Comparison of ENCODE assay signal across 11 mouse cellular contexts in the genomic region with DNA sequence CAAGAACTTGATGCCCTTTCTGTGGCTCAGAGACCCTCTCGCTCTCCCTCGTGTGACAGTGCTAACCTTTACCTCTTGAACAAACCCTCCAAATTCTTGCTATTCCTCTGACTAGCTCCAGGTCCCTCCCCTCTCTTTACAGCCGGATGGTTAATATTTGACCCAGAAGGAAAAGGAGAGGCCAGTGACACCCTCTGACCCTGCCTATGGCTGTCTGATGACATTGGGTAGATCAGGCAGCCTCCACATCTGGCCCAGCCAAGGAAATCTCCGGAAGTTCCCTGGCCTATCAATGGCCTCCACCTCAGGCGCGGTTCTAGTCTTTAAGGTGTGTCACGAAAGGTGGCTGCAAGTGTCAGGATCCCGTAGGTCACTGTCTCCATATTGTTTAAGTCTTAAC. TPM values are rescaled to one million over a fixed set of nuclear protein-coding genes. Genes with fewer than 3 reads are reported as not detected.
A peak's percentile ranks its signal among the peaks of the same experiment; 100 is the strongest.
DNase-seq lines count a peak whose midpoint lies in the region; ATAC-seq and TF ChIP-seq lines count a peak whose summit lies in the region.
"Had no signal": no experiment of that assay in that cellular context is flagged by ENCODE, and none has a peak within 500 bp of the region (broad histone marks: within the 10 kb centered on the region; RNA-seq: fewer than 3 reads in every experiment).

No protein-coding gene starts in this region.

- 83% methylated on average over 8 of the region's 8 CpGs for WGBS in forebrain, embryonic 12.5 days
- WGBS in forebrain, embryonic 14.5 days: 85% methylated on average over 8 of the region's 8 CpGs
- 78% methylated on average over 8 of the region's 8 CpGs for WGBS in embryonic facial prominence, embryonic 10.5 days
- 59% methylated on average over 8 of the region's 8 CpGs for WGBS in liver, postnatal 0 days (ENCODE audit: insufficient replicate concordance)

- H3K36me3 ChIP-seq in forebrain, embryonic 12.5 days (replicated peaks): peaks cover 10% of the 10 kb centered on the region; the same call in 1 of the 2 replicates
- H3K36me3 ChIP-seq in forebrain, embryonic 14.5 days (ENCODE audit: control insufficient read depth, insufficient read depth, low read length): peaks cover 18% of the 10 kb centered on the region
- peaks cover 13% of the 10 kb centered on the region; the same call in 1 of the 2 replicates for H3K36me3 ChIP-seq in embryonic facial prominence, embryonic 10.5 days (replicated peaks)
- no peaks in the 10 kb centered on the region for H3K36me3 ChIP-seq in liver, postnatal 0 days (replicated peaks; ENCODE audit: insufficient read depth, low read length)
- H3K36me3 ChIP-seq: embryonic facial prominence, embryonic 15.5 days had no signal

- H3K9ac ChIP-seq in forebrain, embryonic 12.5 days: 0 out of 2 replicates have a peak overlapping the region, but pooled peaks have one; percentile 83
- H3K9ac ChIP-seq in forebrain, embryonic 14.5 days (ENCODE audit: low read length): no peak overlapping the region
- peak overlapping the region; percentile 33; the same call in 1 of the 2 replicates for H3K9ac ChIP-seq in liver, postnatal 0 days (replicated peaks)
- H3K9ac ChIP-seq: embryonic facial prominence, embryonic 15.5 days had no signal

- no peaks in the 10 kb centered on the region for H3K9me3 ChIP-seq in forebrain, embryonic 12.5 days
- no peaks in the 10 kb centered on the region for H3K9me3 ChIP-seq in forebrain, embryonic 14.5 days (replicated peaks; ENCODE audit: control insufficient read depth, low read length)
- H3K9me3 ChIP-seq in embryonic facial prominence, embryonic 10.5 days: no peaks in the 10 kb centered on the region
- H3K9me3 ChIP-seq in liver, postnatal 0 days (ENCODE audit: low read length): no peaks in the 10 kb centered on the region
- H3K9me3 ChIP-seq: embryonic facial prominence, embryonic 15.5 days had no signal

- no peak overlapping the region for H3K27ac ChIP-seq in forebrain, embryonic 12.5 days
- no peak overlapping the region for H3K27ac ChIP-seq in forebrain, embryonic 14.5 days (ENCODE audit: low read depth, low read length)
- no peak overlapping the region for H3K27ac ChIP-seq in embryonic facial prominence, embryonic 10.5 days (replicated peaks)
- H3K27ac ChIP-seq in liver, postnatal 0 days (ENCODE audit: low read depth): peak overlapping the region; percentile 94
- H3K27ac ChIP-seq: embryonic facial prominence, embryonic 15.5 days had no signal

- no peak overlapping the region for H3K4me3 ChIP-seq in forebrain, embryonic 12.5 days (replicated peaks)
- no peak overlapping the region for H3K4me3 ChIP-seq in forebrain, embryonic 14.5 days (ENCODE audit: low read depth, low read length)
- H3K4me3 ChIP-seq in embryonic facial prominence, embryonic 10.5 days: peak overlapping the region; percentile 87; the same call in 1 of the 2 replicates
- peak overlapping the region; percentile 64 for H3K4me3 ChIP-seq in liver, postnatal 0 days (ENCODE audit: low read depth, low read length)
- H3K4me3 ChIP-seq: layer of hippocampus, adult 2 months had no signal

- peaks cover 29% of the 10 kb centered on the region for H3K4me1 ChIP-seq in forebrain, embryonic 12.5 days
- H3K4me1 ChIP-seq in forebrain, embryonic 14.5 days (ENCODE audit: control insufficient read depth, insufficient read depth, low read length): peaks cover 7% of the 10 kb centered on the region
- H3K4me1 ChIP-seq in embryonic facial prominence, embryonic 10.5 days: peaks cover 55% of the 10 kb centered on the region
- peaks cover 15% of the 10 kb centered on the region for H3K4me1 ChIP-seq in liver, postnatal 0 days (ENCODE audit: insufficient read depth)

- ATAC-seq in forebrain, embryonic 12.5 days (ENCODE audit: low FRiP score): no peak
- no peak for ATAC-seq in forebrain, embryonic 14.5 days
- ATAC-seq in liver, postnatal 0 days: peak; percentile 70

- TF ChIP-seq EP300 in liver, postnatal 0 days (IDR thresholded peaks at IDR 0.05; ENCODE audit: low read depth): no peak

- H3K27me3 ChIP-seq in forebrain, embryonic 12.5 days: peaks cover 9% of the 10 kb centered on the region; the same call in 1 of the 2 replicates
- no peaks in the 10 kb centered on the region for H3K27me3 ChIP-seq in forebrain, embryonic 14.5 days (replicated peaks; ENCODE audit: control insufficient read depth, insufficient read depth, low read length)
- 0 out of 2 replicates have a peak, but pooled peaks cover 18% of the 10 kb centered on the region for H3K27me3 ChIP-seq in embryonic facial prominence, embryonic 10.5 days (replicated peaks; ENCODE audit: low read depth, poor library complexity, severe bottlenecking)
- H3K27me3 ChIP-seq in liver, postnatal 0 days (ENCODE audit: insufficient read depth, low read length): peaks cover 9% of the 10 kb centered on the region; the same call in 1 of the 2 replicates
- H3K27me3 ChIP-seq: embryonic facial prominence, embryonic 15.5 days had no signal

- DNase-seq in forebrain, embryonic 14.5 days (ENCODE audit: low spot score): no peak
- no peak for DNase-seq in embryonic facial prominence, embryonic 10.5 days (ENCODE audit: low spot score)
- peak; percentile 58 for DNase-seq in kidney, adult 9 months
- DNase-seq in liver, postnatal 0 days: peak; percentile 30
- no peak for DNase-seq in thymus, postnatal 10 days (ENCODE audit: low spot score in 2 of 2)
- DNase-seq in ovary, postnatal 14 days (ENCODE audit: low spot score): no peak
- DNase-seq in ovary, postnatal 36 days (ENCODE audit: low spot score): no peak
- DNase-seq: heart, adult 18-20 months had no signal

- TF ChIP-seq CTCF in liver, postnatal 0 days (IDR thresholded peaks at IDR 0.05; ENCODE audit: low read depth): no peak

- H3K4me2 ChIP-seq in forebrain, embryonic 12.5 days: no peak overlapping the region
- no peak overlapping the region for H3K4me2 ChIP-seq in forebrain, embryonic 14.5 days (ENCODE audit: low read length)
- H3K4me2 ChIP-seq in liver, postnatal 0 days (ENCODE audit: low read depth, low read length): peak overlapping the region; percentile 80

RNA-seq across cellular contexts. Expression of gene Sema4g, which starts 2.1 kb away (rescaled TPM):
- 7.0 and 7.5 TPM in 2 replicates for polyA plus RNA-seq in forebrain, embryonic 12.5 days (2016; fragmentation: Nextera tagmentation; extraction: Ambion mirVana)
- 11.0 and 11.3 TPM in 2 replicates for polyA plus RNA-seq in forebrain, embryonic 14.5 days (2014; fragmentation: Nextera tagmentation; extraction: Ambion mirVana)
- polyA plus RNA-seq in embryonic facial prominence, embryonic 10.5 days (2016; fragmentation: Nextera tagmentation; extraction: Ambion mirVana): 3.7 and 4.8 TPM in 2 replicates
- polyA plus RNA-seq in liver, postnatal 0 days (2015; fragmentation: Nextera tagmentation; extraction: Ambion mirVana): 9.3 and 11.3 TPM in 2 replicates

RNA-seq across cellular contexts. Expression of gene Twnk, which starts 14.4 kb away (rescaled TPM):
- 23.5 and 23.9 TPM in 2 replicates for polyA plus RNA-seq in forebrain, embryonic 12.5 days (2016; fragmentation: Nextera tagmentation; extraction: Ambion mirVana)
- 10.6 and 11.6 TPM in 2 replicates for polyA plus RNA-seq in forebrain, embryonic 14.5 days (2014; fragmentation: Nextera tagmentation; extraction: Ambion mirVana)
- 40.9 and 41.8 TPM in 2 replicates for polyA plus RNA-seq in embryonic facial prominence, embryonic 10.5 days (2016; fragmentation: Nextera tagmentation; extraction: Ambion mirVana)
- polyA plus RNA-seq in liver, postnatal 0 days (2015; fragmentation: Nextera tagmentation; extraction: Ambion mirVana): 9.9 and 10.6 TPM in 2 replicates

RNA-seq across cellular contexts. Expression of gene Mrpl43, which starts 15.2 kb away (rescaled TPM):
- polyA plus RNA-seq in forebrain, embryonic 12.5 days (2016; fragmentation: Nextera tagmentation; extraction: Ambion mirVana): 71.0 and 75.8 TPM in 2 replicates
- 67.1 and 68.4 TPM in 2 replicates for polyA plus RNA-seq in forebrain, embryonic 14.5 days (2014; fragmentation: Nextera tagmentation; extraction: Ambion mirVana)
- 70.6 and 74.8 TPM in 2 replicates for polyA plus RNA-seq in embryonic facial prominence, embryonic 10.5 days (2016; fragmentation: Nextera tagmentation; extraction: Ambion mirVana)
- 43.6 and 43.8 TPM in 2 replicates for polyA plus RNA-seq in liver, postnatal 0 days (2015; fragmentation: Nextera tagmentation; extraction: Ambion mirVana)

RNA-seq across cellular contexts. Expression of gene Lzts2, which starts 23.2 kb away (rescaled TPM):
- 48.7 and 51.4 TPM in 2 replicates for polyA plus RNA-seq in forebrain, embryonic 12.5 days (2016; fragmentation: Nextera tagmentation; extraction: Ambion mirVana)
- polyA plus RNA-seq in forebrain, embryonic 14.5 days (2014; fragmentation: Nextera tagmentation; extraction: Ambion mirVana): 15.3 and 17.2 TPM in 2 replicates
- polyA plus RNA-seq in embryonic facial prominence, embryonic 10.5 days (2016; fragmentation: Nextera tagmentation; extraction: Ambion mirVana): 69.8 and 75.0 TPM in 2 replicates
- 5.7 and 7.2 TPM in 2 replicates for polyA plus RNA-seq in liver, postnatal 0 days (2015; fragmentation: Nextera tagmentation; extraction: Ambion mirVana)

RNA-seq across cellular contexts. Expression of gene Pdzd7, which starts 54.5 kb away (rescaled TPM):
- polyA plus RNA-seq in forebrain, embryonic 12.5 days (2016; fragmentation: Nextera tagmentation; extraction: Ambion mirVana): 0.45 and 0.50 TPM in 2 replicates
- 1.1 and 1.8 TPM in 2 replicates for polyA plus RNA-seq in forebrain, embryonic 14.5 days (2014; fragmentation: Nextera tagmentation; extraction: Ambion mirVana)
- polyA plus RNA-seq in embryonic facial prominence, embryonic 10.5 days (2016; fragmentation: Nextera tagmentation; extraction: Ambion mirVana): 0.27 and 0.65 TPM in 2 replicates
- polyA plus RNA-seq in liver, postnatal 0 days (2015; fragmentation: Nextera tagmentation; extraction: Ambion mirVana): not detected in 2 replicates

Comparison
In these comparisons a context has a peak if more than half of its experiments do, and no peak if none do; other contexts are left out.
1. H3K4me3 ChIP-seq: peak in embryonic facial prominence, embryonic 10.5 days (single experiment) and liver, postnatal 0 days (single experiment); none in forebrain, embryonic 12.5 days (single experiment) and forebrain, embryonic 14.5 days (single experiment).
2. DNase-seq: peak in kidney, adult 9 months (single experiment) and liver, postnatal 0 days (single experiment); none in forebrain, embryonic 14.5 days (single experiment), embryonic facial prominence, embryonic 10.5 days (single experiment), thymus, postnatal 10 days (0 of 2), ovary, postnatal 14 days (single experiment) and ovary, postnatal 36 days (single experiment).